Mouse (Mus musculus): ENCODE results near the gene Armc9. TPM values are rescaled to one million over a fixed set of nuclear protein-coding genes. Genes with fewer than 3 reads are reported as not detected.

Armc9 gene
- total RNA-seq, 2 experiments from 2014 or later = 32.7 to 36.7 TPM

GRCm38 (mm10) chr1:86307871-86308641 is 153.5 kb downstream of the Armc9 start:
- intact Hi-C loops (cut with DNase I) = no loop called here
- no peak for DNase-seq

- no peak for DNase-seq
- intact Hi-C loops (cut with DNase I) = no loop called here
Observed at GRCm38 (mm10) chr1:86309270-86309833, 154.8 kb downstream of the Armc9 start.

- no peak for DNase-seq
- intact Hi-C loops (cut with DNase I) = no loop called here
Observed at GRCm38 (mm10) chr1:86310536-86311310, 156.1 kb downstream of the Armc9 start.

GRCm38 (mm10) chr1:86311467-86312005 is 157.0 kb downstream of the Armc9 start:
- intact Hi-C loops (cut with DNase I) = no loop called here
- DNase-seq = no peak

- intact Hi-C loops (cut with DNase I) = no loop called here
- DNase-seq = no peak
Observed at GRCm38 (mm10) chr1:86312269-86312668, 157.7 kb downstream of the Armc9 start.

GRCm38 (mm10) chr1:86313096-86313771 is 158.7 kb downstream of the Armc9 start:
- intact Hi-C loops (cut with DNase I) = no loop called here
- DNase-seq = no peak

- intact Hi-C loops (cut with DNase I) = no loop called here
- peak; percentile 33 for DNase-seq
Observed at GRCm38 (mm10) chr1:86313772-86314125, 159.2 kb downstream of the Armc9 start.

- intact Hi-C loops (cut with DNase I) = no loop called here
- no peak for DNase-seq
Observed at GRCm38 (mm10) chr1:86320822-86321413, 166.3 kb downstream of the Armc9 start.

Other genes with a start within 250 kb of the Armc9 start
- gene 4933407L21Rik, start 226.3 kb upstream of the Armc9 start, total RNA-seq (2021) = 1 to 10 TPM; 6.1 to 7.2 TPM
- under 1 TPM in 1 of 2 experiments, not detected in 1; 0.10 TPM for gene Gpr55, start 193.8 kb upstream of the Armc9 start, total RNA-seq (2021)
- gene Spata3, start 138.0 kb upstream of the Armc9 start, total RNA-seq (2021) = under 1 TPM; 0.58 to 0.64 TPM
- 10 to 100 TPM; 11.1 to 11.8 TPM for gene 2810459M11Rik, start 108.9 kb upstream of the Armc9 start, total RNA-seq (2021)
- gene Psmd1, start 90.4 kb upstream of the Armc9 start, total RNA-seq (2021) = 100 to 1,000 TPM; 134 to 135 TPM
- gene Htr2b, start 42.8 kb upstream of the Armc9 start, total RNA-seq (2021) = not detected
- gene Gm21972, start 21.1 kb upstream of the Armc9 start, total RNA-seq (2021) = 1 to 10 TPM; 4.0 to 4.4 TPM
- 10 to 100 TPM; 10.0 to 10.6 TPM for gene B3gnt7, start 148.1 kb downstream of the Armc9 start, total RNA-seq (2021)
- 100 to 1,000 TPM; 232 to 249 TPM for gene Ncl, start 204.6 kb downstream of the Armc9 start, total RNA-seq (2021)

All from left cerebral cortex, postnatal 4 days (tissue).